Mouse (Mus musculus): ENCODE measurements around the gene Os9. TPM values are rescaled to one million over a fixed set of nuclear protein-coding genes. Genes with fewer than 3 reads are reported as not detected.

Os9 gene
- total and polyA plus RNA-seq, 2 experiments from 2014 or later: 114 to 126 TPM

- Histone ChIP-seq H3K27ac (ENCODE audit: low read depth, low read length) (no peak overlapping the region), H3K36me3 (ENCODE audit: insufficient read depth, low read length) (peaks cover 19% of the 10 kb centered on the region), H3K9me3 (ENCODE audit: low read length) (no peaks in the 10 kb centered on the region), H3K4me2 (ENCODE audit: low read depth, low read length, poor library complexity, severe bottlenecking) (no peak overlapping the region), H3K27me3 (ENCODE audit: insufficient read depth, low read length) (no peaks in the 10 kb centered on the region), H3K9ac (replicated peaks; ENCODE audit: low read length, poor library complexity, severe bottlenecking) (no peak overlapping the region), H3K4me1 (ENCODE audit: insufficient read depth, low read length) (no peaks in the 10 kb centered on the region), H3K4me3 (ENCODE audit: low read depth, low read length) (no peak overlapping the region)
- TF ChIP-seq CTCF (IDR thresholded peaks at IDR 0.05): no peak
- DNase-seq (ENCODE audit: low spot score) (no peak), ATAC-seq (ENCODE audit: low FRiP score) (no peak)
- WGBS: 81% methylated on average over 3 of the region's 3 CpGs
These were observed 12.7 kb downstream of the Os9 start for GRCm38 (mm10) chr10:127108262-127108583.

DNA sequence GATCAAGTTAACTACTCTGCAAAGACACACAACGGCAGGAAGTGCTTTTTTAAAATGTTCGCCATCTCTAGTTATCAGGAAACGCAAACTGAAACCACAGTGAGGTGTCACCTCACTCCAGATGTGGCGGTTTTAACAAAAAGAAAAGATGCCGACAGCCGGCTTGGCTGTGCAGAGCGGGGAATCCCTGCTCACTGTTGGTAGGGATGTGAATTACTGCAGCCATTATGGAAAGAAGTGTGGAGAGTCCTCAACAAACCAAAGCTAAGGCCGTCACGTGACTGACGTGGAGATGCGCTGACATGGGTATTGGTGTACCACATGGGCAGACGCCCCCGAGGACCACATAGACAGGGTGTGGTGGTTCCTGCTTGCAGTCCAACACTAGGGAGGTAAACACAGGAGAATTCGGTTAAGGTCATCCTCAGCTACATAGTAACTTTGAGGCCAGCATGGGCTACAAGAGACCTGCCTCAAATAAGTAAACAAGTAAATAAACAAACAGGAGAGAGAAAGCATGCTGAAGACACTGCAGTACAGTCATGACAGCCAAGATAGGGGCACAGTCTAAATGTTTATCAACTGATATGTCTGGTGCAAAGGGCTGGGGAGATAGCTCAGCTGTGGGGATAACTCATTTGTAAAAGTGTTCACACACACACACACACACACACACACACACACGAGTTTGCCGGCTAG lies 13.2 kb downstream of the Os9 start:
- Histone ChIP-seq H3K27ac (ENCODE audit: low read depth, low read length) (no peak overlapping the region), H3K27me3 (ENCODE audit: insufficient read depth, low read length) (no peaks in the 10 kb centered on the region), H3K4me1 (ENCODE audit: insufficient read depth, low read length) (no peaks in the 10 kb centered on the region), H3K9me3 (ENCODE audit: low read length) (no peaks in the 10 kb centered on the region), H3K36me3 (ENCODE audit: insufficient read depth, low read length) (peaks cover 15% of the 10 kb centered on the region), H3K4me3 (ENCODE audit: low read depth, low read length) (no peak overlapping the region), H3K4me2 (ENCODE audit: low read depth, low read length, poor library complexity, severe bottlenecking) (no peak overlapping the region), H3K9ac (replicated peaks; ENCODE audit: low read length, poor library complexity, severe bottlenecking) (no peak overlapping the region)
- ATAC-seq (ENCODE audit: low FRiP score) (no peak), DNase-seq (ENCODE audit: low spot score) (no peak)
- 92% methylated on average over 16 of the region's 16 CpGs for WGBS
- TF ChIP-seq CTCF (IDR thresholded peaks at IDR 0.05): no peak

DNA sequence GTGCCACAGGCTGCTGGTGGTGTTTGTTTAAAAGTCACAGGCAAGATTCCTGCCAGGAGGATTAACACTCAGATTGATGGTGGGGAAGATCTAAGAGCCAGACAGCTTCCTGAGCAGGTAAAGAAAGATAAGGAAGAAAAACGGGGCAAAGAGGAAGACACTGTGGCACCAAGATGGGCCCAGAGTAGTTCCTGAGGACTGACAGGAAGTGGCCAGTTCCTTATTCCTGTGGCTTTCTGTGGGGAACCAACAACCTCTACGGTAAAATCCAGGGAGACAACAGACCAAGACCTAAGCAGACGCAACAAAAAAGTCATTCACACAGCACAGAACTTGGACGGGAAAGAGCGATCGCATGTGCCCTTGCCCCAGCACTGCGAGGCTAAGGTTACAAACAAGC lies 17.3 kb downstream of the Os9 start:
- ATAC-seq (ENCODE audit: low FRiP score) (no peak), DNase-seq (ENCODE audit: low spot score) (no peak)
- Histone ChIP-seq H3K27me3 (ENCODE audit: insufficient read depth, low read length) (no peaks in the 10 kb centered on the region), H3K4me1 (ENCODE audit: insufficient read depth, low read length) (no peaks in the 10 kb centered on the region), H3K9me3 (ENCODE audit: low read length) (no peaks in the 10 kb centered on the region), H3K4me2 (ENCODE audit: low read depth, low read length, poor library complexity, severe bottlenecking) (no peak overlapping the region), H3K27ac (ENCODE audit: low read depth, low read length) (no peak overlapping the region), H3K9ac (replicated peaks; ENCODE audit: low read length, poor library complexity, severe bottlenecking) (no peak overlapping the region), H3K4me3 (ENCODE audit: low read depth, low read length) (no peak overlapping the region), H3K36me3 (ENCODE audit: insufficient read depth, low read length) (peaks cover 29% of the 10 kb centered on the region)
- TF ChIP-seq CTCF (IDR thresholded peaks at IDR 0.05): no peak
- 89% methylated on average over 7 of the region's 7 CpGs for WGBS

DNA sequence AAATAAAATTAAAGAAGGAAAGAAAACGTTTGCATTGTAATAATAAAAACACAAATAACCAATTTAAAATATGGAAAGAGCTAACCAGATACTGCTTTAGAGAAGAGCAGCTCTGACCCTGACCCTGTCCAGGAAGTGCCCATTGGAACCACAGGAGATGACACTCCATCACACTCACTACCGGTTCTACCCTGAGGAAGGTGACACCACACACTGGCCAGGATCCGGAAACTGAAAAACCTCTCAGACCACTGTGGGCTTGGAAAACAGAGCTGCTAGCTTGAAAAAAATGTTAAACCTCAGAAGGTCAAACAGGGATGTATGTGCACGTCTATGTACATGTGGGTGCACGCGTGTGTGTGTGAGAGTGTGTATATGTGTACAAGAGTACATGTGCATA lies 19.8 kb downstream of the Os9 start:
- Histone ChIP-seq H3K9me3 (ENCODE audit: low read length) (no peaks in the 10 kb centered on the region), H3K27ac (ENCODE audit: low read depth, low read length) (no peak overlapping the region), H3K27me3 (ENCODE audit: insufficient read depth, low read length) (no peaks in the 10 kb centered on the region), H3K9ac (replicated peaks; ENCODE audit: low read length, poor library complexity, severe bottlenecking) (no peak overlapping the region), H3K4me2 (ENCODE audit: low read depth, low read length, poor library complexity, severe bottlenecking) (no peak overlapping the region), H3K4me3 (ENCODE audit: low read depth, low read length) (no peak overlapping the region), H3K4me1 (ENCODE audit: insufficient read depth, low read length) (no peaks in the 10 kb centered on the region), H3K36me3 (ENCODE audit: insufficient read depth, low read length) (peaks cover 39% of the 10 kb centered on the region)
- no peak for TF ChIP-seq CTCF (IDR thresholded peaks at IDR 0.05)
- DNase-seq (ENCODE audit: low spot score) (no peak), ATAC-seq (ENCODE audit: low FRiP score) (no peak)
- WGBS: 87% methylated on average over 6 of the region's 6 CpGs

- Histone ChIP-seq H3K4me2 (ENCODE audit: low read depth, low read length, poor library complexity, severe bottlenecking) (no peak overlapping the region), H3K27ac (ENCODE audit: low read depth, low read length) (no peak overlapping the region), H3K36me3 (ENCODE audit: insufficient read depth, low read length) (peaks cover 46% of the 10 kb centered on the region), H3K4me3 (ENCODE audit: low read depth, low read length) (no peak overlapping the region), H3K27me3 (ENCODE audit: insufficient read depth, low read length) (no peaks in the 10 kb centered on the region), H3K9me3 (ENCODE audit: low read length) (no peaks in the 10 kb centered on the region), H3K9ac (replicated peaks; ENCODE audit: low read length, poor library complexity, severe bottlenecking) (no peak overlapping the region), H3K4me1 (ENCODE audit: insufficient read depth, low read length) (no peaks in the 10 kb centered on the region)
- WGBS: 88% methylated on average over 8 of the region's 8 CpGs
- ATAC-seq (ENCODE audit: low FRiP score) (no peak), DNase-seq (ENCODE audit: low spot score) (no peak)
- TF ChIP-seq CTCF (IDR thresholded peaks at IDR 0.05): no peak
These were observed 20.5 kb downstream of the Os9 start for GRCm38 (mm10) chr10:127100414-127100813.

- Histone ChIP-seq H3K9me3 (ENCODE audit: low read length) (no peaks in the 10 kb centered on the region), H3K4me1 (ENCODE audit: insufficient read depth, low read length) (no peaks in the 10 kb centered on the region), H3K36me3 (ENCODE audit: insufficient read depth, low read length) (peaks cover 48% of the 10 kb centered on the region), H3K27ac (ENCODE audit: low read depth, low read length) (no peak overlapping the region), H3K27me3 (ENCODE audit: insufficient read depth, low read length) (no peaks in the 10 kb centered on the region), H3K4me3 (ENCODE audit: low read depth, low read length) (no peak overlapping the region), H3K9ac (replicated peaks; ENCODE audit: low read length, poor library complexity, severe bottlenecking) (no peak overlapping the region), H3K4me2 (ENCODE audit: low read depth, low read length, poor library complexity, severe bottlenecking) (no peak overlapping the region)
- ATAC-seq (ENCODE audit: low FRiP score) (no peak), DNase-seq (ENCODE audit: low spot score) (no peak)
- no peak for TF ChIP-seq CTCF (IDR thresholded peaks at IDR 0.05)
- WGBS: 94% methylated on average over 15 of the region's 15 CpGs
These were observed 21.1 kb downstream of the Os9 start for GRCm38 (mm10) chr10:127099868-127100267.
